8 mouse cellular contexts compared by ENCODE assay signal in genomic region chr16:35022242-35023137, GRCm38 (mm10). TPM values are rescaled to one million over a fixed set of nuclear protein-coding genes. Genes with fewer than 3 reads are reported as not detected.
DNase-seq lines count a peak whose midpoint lies in the region; ATAC-seq lines count a peak whose summit lies in the region.

Hacd2 (plus strand) TSS chr16:35022428.

- peak within 1 kb of the TSS; percentile 60 for H3K4me3 ChIP-seq in hindbrain, embryonic 13.5 days

- no peaks in the 10 kb centered on the region for H3K9me3 ChIP-seq in hindbrain, embryonic 13.5 days

- WGBS in hindbrain, embryonic 13.5 days, result under 1% methylated on average over 77 of the region's 97 CpGs

- ATAC-seq in hindbrain, embryonic 13.5 days (ENCODE audit: low FRiP score), result peak; percentile 99

- peaks cover 9% of the 10 kb centered on the region; the same call in 1 of the 2 replicates for H3K4me1 ChIP-seq in hindbrain, embryonic 13.5 days (replicated peaks)

- H3K9ac ChIP-seq in hindbrain, embryonic 13.5 days, result peak within 1 kb of the TSS; percentile 79

- H3K4me2 ChIP-seq in hindbrain, embryonic 13.5 days, result peak within 1 kb of the TSS; percentile 68

- DNase-seq in NIH3T3 (ENCODE audit: low read depth), result peak; percentile 95
- peak; percentile 97 to 98 for DNase-seq in cerebellum, postnatal 10 days
- DNase-seq in frontal cortex, postnatal 14 days (ENCODE audit: low spot score in 2 of 2), result peak; percentile 89 to 93
- DNase-seq in layer of hippocampus, postnatal 25 days (ENCODE audit: extremely low spot score in 1 of 2, low spot score in 1 of 2), result peak; percentile 86 to 93
- peak; percentile 96 for DNase-seq in lung, postnatal 25 days (ENCODE audit: low spot score)
- DNase-seq in retina, embryonic 14.5 days (ENCODE audit: low spot score), result peak; percentile 97
- peak; percentile 95 for DNase-seq in thymus, postnatal 4 days

- peaks cover 33% of the 10 kb centered on the region for H3K27me3 ChIP-seq in hindbrain, embryonic 13.5 days

- H3K36me3 ChIP-seq in hindbrain, embryonic 13.5 days, result peaks cover 9% of the 10 kb centered on the region; the same call in 1 of the 2 replicates

- peak within 1 kb of the TSS; percentile 87 for H3K27ac ChIP-seq in hindbrain, embryonic 13.5 days

RNA-seq across cellular contexts. Expression of gene Hacd2, which starts in this region (rescaled TPM):
- 39.2 and 42.5 TPM in 2 replicates for polyA plus RNA-seq in hindbrain, embryonic 13.5 days (2015; fragmentation: Nextera tagmentation; extraction: Ambion mirVana)
- 10 to 100 TPM; 31.3 to 46.1 TPM for total RNA-seq in layer of hippocampus, postnatal 25 days (2021)

Comparison
In these comparisons a context has a peak if more than half of its experiments do, and no peak if none do; other contexts are left out.
1. Peak in every context shown above with its lines: DNase-seq, ATAC-seq, H3K4me3 ChIP-seq and H3K27ac ChIP-seq.